Mouse (Mus musculus): ENCODE results near the gene Tmem143. TPM values are rescaled to one million over a fixed set of nuclear protein-coding genes. Genes with fewer than 3 reads are reported as not detected.
"Not testable (repeated sequence)": the region's sequence is repeated elsewhere in the genome, so short reads cannot be mapped to it uniquely, and the experiment has no call there.

Gene Tmem143
- total RNA-seq (2021): 10 to 100 TPM; 30.2 to 33.3 TPM
- long read RNA-seq, experiment 1, partial matches to known transcripts: 0 of 6 reads
- long read RNA-seq, experiment 1, other reads (novel, unspliced or antisense): 4 of 6 reads
- long read RNA-seq, experiment 2, transcript Tmem143-203 (7 exons, 2,466 nt): major isoform, 5 of 12 reads
- long read RNA-seq, experiment 2, partial matches to known transcripts: 0 of 12 reads
- long read RNA-seq, experiment 2, other reads (novel, unspliced or antisense): 2 of 12 reads

DNA sequence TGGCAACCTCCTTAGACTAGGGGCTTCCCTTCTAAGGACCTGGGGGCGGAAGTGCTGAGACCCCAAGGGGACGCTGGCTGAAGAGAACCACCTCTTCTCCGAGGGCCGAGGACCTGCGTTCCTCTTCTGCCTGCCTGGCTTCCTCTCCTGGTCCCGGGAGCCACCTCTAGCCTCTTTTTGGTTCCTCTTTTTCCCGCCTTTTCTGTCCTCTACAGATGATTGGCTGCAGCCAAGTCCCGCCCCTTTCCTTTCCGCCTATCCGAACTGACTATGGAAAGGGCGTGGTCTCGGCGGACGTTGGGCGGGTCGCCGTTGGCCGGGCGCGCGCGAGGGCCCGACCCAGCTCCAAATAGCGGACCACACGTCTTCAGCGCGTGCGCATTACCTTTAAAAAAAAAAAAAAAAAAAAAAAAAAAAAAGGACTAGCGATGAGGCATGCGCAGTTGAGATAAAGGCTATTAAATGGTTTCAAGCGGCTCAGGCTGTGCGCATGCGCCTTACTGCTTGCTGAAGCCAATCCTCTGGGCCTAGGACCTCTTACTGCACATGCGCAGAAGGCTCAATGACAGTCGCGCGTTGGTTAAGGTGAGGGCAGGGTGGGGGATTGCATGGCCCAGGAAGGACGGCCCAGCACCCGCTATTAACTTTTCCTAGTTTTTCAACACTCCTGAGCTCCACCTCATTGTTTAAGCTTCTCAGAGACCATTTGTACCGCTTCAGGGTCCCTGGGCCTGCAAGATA, at the start of gene Tmem143, which contains the start of gene Syngr4:
Gene Tmem143 (plus strand): TSS at position 425 of the 741 bp plus-strand sequence.
Gene Syngr4 (minus strand): TSS at position 198 of the 741 bp plus-strand sequence.
- peak; percentile 85 to 89 for DNase-seq (ENCODE audit: low spot score in 2 of 2)

DNA sequence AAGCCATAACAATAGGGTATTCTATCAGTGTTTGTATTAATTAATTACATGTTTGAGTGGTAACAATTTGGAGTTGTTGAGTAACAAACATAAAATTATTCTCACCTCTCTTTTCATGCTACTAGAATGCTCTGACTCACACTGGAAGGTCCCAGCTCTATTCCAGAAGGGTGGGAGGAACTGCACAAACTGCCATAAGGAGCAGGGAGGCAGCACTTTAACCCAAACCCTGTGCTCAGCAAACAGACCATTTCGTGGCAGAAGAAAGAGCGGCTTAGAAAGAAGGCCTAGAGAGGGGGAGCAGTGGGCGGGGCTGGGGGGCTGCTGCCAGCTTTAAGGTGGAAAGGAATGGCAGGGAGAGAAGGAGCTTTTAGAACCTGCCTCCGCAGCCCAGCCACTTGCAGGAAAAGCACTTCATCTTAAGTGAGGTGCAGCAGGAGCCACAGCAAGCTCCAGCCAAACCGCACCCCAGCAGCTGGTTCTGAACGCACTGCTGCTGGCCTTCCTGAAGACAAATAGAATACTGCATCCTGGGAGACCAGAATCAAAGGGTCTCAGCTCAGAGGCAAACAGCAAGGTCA, 48.2 kb upstream of the Tmem143 start:
- no peak for DNase-seq (ENCODE audit: low spot score in 2 of 2)

DNA sequence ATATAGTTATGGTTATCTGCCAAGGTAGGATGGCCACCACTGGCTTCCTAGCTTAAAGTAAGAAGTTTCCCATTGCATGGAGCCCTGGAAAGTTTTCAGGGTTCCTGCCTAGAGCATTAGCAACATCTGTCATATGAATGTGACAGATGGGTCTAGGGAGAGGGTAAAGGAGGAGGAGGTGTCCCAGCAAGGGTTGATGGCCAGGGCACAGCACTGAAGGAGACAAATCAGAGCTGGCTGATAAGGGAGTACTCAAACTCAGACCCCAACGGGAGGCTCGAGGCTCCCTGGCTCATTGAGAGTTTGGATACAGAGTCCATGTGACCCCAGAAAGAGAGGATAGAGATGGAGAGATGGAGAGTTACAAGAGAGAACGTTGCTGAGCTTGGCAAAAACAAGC, 46.1 kb upstream of the Tmem143 start:
- no peak for DNase-seq (ENCODE audit: low spot score in 2 of 2)

DNA sequence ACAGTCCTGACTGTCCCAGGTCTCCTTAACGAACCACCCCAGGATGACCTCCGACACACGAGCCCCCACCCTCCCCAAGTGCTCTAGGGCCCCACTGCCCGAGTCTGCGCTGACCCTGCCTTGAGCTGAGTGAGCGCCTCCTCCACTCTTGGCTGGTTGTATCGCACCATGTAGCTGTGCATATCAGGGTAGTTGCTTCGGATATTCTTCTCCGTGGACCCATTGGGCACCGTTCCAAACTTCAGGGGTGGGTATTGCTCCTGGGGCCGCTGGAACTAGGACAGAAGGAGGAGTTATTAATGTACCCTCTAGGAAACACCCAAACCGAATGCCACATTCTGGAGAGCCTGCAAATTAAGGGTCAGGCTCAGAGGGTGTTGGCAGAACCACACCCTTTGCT, 43.7 kb upstream of the Tmem143 start:
- no peak for DNase-seq (ENCODE audit: low spot score in 2 of 2)

DNA sequence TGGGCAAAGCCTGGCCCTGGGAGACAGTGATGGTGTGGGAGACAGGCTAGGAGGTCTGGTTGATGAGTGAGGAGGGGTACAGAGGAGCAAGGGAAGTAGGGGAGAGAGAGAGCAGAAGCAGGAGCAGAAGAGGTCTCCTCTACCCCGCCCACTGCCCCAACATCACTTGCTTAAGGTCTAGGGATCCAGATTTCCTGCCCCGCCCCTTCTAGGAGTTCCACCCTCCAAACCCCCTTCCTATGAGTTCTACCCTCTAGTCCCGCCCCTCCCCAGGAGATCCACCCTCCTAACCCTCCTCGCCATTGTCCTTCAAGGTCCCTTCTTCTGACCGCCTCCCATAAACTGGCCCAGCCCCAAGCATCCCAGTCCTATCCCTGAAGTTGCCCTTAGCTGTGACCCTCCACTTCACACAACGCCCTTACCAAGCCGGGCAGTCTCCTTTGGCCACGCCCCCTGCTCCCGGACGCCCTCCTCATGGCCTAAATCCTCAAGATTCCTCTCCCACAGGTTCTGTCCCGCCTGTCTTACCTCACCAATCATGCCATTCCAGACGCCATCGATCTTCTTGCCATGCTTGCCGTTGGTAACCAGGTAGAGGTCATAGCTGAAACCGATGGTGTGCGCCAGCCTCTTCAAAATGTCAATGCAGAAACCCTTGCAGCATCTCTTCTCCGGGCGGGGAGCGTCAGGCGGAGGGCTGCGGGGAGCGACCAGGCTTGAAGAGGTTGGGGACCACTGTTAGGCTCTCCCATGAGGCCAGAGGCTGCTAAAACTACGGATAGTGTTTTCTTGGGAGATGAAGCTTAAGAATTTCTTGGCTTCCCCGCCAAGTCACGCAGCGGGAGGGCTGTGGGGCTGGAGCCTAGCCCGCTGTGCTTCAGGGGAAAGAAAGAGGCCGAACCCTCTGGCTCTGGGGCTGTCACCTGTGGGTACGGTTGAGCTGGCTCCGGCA, 39.5 kb upstream of the Tmem143 start:
- no peak for DNase-seq (ENCODE audit: low spot score in 2 of 2)

DNA sequence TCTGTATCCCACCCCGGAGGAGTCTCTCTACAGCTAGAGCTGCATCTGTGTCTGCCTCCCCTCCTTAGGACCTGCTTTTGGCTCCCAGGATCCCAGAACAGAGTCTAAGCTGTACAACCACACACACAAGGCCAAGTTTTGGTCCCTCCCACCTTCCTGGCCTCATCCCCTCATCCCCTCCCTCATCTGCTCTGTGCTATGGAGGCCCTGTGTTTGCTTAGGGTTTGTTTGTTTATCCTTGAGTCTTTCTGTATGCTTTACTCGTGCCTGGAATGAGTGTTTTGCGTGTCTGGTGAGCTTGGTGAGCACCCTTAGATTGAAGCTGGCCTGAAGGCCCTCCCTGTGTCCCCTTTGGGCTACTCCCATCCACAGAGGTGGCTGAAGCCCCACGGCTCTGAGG, 37.7 kb upstream of the Tmem143 start:
- no peak for DNase-seq (ENCODE audit: low spot score in 2 of 2)

DNA sequence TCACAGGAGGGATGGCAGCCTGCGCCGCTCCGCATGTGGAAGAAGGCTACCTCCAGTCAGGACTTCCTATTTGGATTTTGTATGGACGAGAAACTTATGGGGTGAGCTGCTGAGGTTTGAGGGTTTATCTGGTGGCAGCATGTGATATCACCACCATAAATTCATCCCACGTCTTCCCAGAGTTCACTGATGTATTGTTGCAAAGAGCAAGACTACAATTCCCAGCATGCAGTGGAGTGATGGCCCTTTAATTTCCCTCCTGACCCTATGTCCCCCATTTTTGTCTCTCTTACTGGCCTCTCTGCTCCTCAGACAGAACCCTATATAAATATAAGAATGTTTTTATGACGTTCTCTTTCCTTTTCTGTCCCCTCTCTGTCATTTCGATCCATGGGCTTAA, 33.9 kb upstream of the Tmem143 start:
- no peak for DNase-seq (ENCODE audit: low spot score in 2 of 2)

DNA sequence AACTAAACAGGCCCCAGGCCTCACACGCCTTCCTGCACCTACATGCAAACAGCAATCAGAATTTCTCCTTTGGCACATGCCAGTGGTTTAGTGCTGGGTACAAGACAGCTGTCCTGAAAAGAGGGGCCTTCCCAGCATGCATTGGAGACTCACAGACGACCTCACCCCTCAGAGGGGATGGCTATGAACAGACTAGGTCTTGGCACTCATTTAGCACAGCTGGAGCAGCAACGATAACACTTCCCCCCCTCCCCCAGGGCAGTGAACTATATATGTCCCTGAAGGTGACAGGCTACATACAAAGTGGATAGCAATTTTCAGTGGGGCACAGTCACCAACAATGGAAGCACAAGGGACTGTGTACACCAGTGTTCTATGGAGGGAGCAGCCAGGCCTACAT, 32.3 kb upstream of the Tmem143 start:
- DNase-seq (ENCODE audit: low spot score in 2 of 2): no peak

DNA sequence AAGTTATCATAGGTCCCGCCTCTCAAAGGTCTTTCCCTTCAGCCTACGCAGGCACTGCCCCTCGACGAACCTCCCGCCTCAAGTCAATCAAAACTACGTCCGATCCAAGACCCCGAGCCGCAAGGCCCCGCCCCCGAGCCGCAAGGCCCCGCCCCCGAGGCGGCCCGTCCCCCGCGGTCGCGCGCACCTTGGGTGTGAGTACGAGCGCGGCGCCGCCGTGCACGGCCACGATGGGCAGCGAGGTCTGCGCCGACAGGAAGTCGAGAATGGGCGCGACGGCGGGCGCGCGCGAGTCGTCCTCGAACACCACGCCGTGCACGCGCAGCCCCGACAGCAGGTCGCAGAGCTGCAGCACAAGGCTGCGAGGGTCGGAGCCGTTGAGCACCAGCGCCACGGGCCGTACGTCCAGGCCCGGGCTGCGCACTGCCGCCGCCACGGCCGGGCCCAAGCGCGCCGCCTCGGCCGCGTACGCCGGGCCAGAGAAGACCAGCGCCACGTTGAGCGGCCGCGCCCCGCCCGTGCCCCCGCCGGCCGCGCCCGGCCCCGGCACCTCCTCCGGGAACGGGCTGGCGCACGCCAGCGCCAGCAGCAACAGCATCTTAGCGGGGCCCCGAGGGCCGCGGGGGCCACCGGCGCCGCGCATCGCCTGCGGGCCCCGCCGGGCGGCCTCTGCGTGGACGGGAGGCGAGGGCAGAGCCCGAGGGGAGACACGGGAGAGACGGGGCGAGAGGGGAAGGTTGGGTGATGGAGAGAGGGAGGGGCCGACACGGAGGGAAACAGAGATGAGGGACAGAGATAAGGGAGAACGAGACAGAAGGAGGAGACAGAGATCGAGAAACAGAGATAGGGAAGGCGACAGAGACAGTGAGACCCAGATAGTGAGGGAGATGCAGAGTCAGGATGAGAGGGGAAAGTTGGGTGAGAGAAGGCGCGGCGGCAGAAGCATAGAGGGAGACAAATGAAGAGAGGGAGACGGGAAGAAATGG, 30.5 kb upstream of the Tmem143 start:
- DNase-seq (ENCODE audit: low spot score in 2 of 2): peak; percentile 86 to 91

DNA sequence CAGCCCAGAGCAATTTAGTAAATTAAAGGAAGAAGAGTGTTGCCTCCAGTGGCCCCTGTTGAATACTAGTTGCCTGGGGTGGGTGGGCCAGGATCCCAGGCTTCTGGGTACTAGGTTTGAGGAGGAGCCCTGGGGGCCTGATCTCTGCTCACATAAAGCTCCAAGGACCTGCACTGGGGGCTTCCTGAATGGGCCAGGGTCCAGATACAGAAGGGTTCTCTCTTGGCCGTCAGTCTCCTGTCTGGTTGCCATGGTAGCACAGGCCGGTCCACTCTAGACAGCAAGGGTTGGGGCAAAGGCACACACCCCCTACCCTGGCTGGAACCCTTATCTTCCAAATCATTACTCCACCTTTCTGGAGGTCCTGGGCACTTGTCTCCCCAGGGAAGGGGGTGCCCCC, 28.9 kb upstream of the Tmem143 start:
- no peak for DNase-seq (ENCODE audit: low spot score in 2 of 2)

DNA sequence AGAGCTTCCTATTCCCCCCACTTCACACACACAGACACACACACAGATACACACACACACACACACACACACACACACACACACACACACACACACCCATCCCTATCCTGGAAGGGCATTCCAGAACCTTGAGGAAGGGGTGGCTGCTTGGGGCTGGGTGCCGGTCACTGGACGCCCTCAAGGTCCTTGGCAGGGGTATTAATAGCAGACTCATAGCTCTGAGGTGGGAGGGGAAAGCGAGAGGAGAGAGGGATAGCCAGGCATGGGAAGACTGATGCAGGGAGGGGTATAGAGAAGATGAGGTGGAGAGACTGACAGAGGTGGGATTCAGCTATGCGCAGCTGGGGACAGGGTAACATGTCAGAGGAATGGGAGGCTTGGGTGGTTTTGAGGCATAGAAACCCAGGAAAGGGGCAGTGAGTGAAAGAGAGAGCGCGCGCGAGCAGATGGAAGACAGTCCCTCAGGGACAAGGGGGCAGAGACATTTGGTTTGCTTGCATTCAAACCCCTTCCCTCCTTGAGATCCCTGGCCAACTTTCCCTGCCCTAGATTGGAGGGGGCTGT, 27.6 kb upstream of the Tmem143 start:
- DNase-seq (ENCODE audit: low spot score in 2 of 2): peak in 1 of 2 experiments; percentile 16

DNA sequence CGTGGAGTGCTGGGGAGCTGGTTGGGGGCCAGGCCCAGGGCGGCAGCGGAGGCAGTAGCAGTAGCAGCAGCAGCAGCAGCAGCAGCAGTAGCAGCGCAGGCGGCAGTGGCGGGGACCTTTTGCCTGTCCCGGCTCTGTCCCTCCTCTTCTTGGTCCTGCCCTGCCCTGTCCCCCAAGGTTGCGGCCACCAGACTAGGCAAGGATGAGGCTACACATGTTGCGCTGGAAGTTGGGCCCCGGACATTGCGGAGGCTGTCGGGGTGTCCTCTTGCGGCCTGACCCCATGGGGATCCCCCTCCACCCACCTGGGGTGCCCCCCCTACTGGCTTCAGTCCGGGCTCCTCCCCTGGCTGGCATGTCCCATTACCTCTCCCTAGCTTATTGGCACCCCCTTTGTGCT, 27.0 kb upstream of the Tmem143 start:
- no peak for DNase-seq (ENCODE audit: low spot score in 2 of 2)

DNA sequence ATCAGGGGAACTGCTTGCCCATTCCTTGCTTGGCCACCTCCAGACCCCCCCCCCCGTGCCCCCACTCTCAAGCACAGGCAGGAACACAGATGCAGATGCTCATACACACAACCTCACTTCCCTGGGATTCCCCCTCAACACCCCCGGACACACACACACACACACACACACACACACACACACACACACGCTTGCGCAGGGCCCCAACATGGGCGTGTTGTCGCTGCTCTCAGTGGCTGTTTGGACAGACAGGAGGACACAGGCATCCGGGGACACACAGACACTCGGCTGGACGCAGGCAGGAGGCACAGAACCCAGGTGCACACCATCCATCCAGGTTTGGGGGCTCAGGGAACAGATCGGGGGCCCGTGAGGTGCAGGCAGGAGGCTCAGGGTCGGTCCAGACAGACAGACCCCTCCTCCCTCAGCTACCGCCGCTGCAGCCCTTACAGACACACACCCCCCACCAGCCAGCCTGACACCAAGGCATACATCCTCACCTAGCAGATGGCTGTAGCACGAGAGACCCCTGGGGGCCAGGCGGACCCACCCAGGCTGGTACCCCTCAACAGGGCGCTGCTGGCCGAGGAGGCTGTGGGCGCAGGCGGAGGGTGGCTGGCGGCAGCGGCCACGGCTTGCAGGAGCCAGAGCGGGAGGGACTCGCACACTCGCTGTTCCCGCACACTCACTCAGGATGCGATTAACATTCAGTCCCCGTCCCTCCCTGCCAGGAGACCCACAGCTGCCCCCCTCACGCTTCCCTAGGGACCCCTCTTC, 26.3 kb upstream of the Tmem143 start:
- DNase-seq (ENCODE audit: low spot score in 2 of 2): no peak

DNA sequence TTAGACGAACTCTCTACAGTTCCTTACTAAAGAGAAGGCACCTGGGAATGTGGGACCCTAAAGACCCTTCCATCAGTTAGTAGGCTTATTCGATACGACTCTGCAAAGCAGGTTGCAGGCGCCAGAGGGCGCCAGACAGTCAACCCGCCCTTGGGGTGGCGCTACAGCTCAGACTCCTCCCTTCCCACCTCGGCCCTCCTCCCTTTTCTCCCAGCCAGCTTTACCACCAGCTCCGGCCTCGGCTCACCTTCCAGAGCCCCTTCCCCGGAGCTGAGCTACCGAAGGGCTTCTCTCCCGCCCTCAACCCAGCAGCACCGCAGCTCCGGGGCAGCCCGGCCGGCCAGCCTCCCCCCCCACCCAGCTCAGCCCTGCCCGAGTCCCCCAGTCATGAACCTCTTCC, 24.1 kb upstream of the Tmem143 start, which contains the start of gene Kdelr1:
Gene Kdelr1 (plus strand): TSS at position 149 of the 400 bp plus-strand sequence.
- DNase-seq (ENCODE audit: low spot score in 2 of 2): peak; percentile 79 to 82

DNA sequence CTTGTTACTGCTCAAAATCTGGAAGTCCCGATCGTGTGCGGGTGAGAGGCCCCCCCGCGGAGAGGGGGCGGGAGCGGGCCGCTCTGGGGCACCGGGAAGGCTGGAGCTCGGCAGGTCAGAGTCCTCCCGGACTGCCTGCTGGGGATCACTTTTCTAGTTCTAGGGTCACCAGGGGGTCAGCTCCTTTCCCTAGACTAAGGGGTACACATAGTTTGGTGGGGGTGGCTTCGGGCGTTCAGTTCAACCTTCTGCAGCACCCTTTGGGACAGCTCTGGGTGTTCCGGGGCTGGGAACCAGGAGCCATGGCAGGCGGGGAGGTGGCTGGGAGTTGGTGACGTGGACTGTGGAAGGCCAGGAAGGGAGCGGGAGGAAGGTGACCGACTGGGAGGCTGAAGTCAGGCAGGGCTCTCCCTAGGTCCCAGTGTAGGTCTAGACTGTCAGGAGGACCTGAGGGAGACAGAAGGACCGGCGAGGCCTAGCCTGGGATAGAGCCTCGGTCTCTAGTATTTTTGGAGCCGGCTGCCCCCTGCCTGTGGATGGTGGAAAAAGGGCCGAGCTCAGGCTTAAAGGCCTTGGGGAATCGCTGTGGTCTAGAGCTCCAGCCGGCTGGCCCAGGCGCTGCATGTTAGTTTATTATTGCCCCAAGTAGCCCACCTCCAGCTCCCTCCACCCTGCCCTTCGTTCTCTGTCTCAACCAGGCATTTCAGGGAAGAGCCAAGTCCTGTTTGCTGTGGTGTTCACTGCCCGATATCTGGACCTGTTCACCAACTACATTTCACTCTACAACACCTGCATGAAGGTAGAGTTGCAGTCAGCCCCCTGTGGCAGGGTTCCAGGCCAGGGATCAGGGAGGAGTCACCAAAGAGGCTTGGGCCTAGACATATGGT, 23.4 kb upstream of the Tmem143 start:
- peak; percentile 33 to 53 for DNase-seq (ENCODE audit: low spot score in 2 of 2)

DNA sequence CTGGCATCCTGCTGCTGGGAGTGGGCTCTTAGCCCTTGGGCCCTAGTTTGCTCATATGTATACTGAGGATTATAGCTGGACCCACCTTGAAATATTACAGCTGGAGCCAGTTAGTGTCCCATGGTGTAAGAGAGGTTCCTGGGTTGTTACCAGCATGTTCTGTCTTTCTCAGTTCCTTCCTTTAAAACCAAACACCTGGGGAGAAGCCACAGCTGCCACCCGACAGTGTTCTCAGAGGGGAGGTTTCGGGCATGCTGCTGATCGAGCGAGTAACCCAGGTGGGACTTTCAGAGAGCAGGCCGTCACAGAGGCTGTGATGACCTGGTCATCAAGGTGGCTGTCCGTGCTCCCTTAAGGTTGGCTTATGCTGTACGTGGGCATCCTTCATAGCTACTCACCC, 19.8 kb upstream of the Tmem143 start:
- no peak for DNase-seq (ENCODE audit: low spot score in 2 of 2)

DNA sequence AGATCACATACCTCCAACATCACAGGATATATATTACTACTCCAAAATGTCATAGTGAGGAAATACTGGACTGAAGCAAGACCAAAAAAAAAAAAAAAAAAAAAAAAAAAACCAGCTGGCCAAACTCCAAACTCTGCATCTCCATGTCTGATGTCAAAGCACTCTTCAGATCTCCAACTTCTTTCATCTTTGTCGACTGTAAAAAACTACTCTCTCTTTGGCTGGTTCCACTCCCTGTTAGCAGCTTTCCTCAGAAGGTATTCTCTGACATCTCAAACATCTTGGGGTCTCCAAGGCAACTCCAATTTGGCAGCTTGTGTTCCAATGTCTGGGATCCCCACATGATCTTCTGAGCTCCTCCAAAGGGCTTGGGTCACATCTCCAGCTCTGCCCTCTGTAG, 18.5 kb upstream of the Tmem143 start, which contains the start of gene Grin2d:
Gene Grin2d (minus strand): TSS at position 101 of the 400 bp plus-strand sequence.
- not testable (repeated sequence) for DNase-seq (ENCODE audit: low spot score in 2 of 2)

DNA sequence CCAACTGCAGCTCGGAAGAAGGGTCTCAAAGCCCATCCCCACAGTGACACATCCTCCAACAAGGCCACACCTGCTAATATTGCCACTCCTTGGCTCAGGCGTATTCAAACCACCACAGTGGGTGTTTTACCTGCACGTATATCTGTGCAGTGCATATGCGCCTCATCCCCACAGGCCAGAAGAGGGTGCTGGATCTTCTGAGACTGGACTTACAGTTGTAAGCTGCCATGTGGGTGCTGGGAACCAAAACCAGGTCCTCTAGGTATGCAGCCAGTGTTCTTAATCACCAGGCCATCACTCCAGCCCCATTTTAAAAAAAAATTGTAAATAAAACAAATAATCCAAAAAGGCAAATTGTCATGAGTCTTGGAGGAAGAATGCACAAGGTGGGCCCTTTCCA, 16.2 kb upstream of the Tmem143 start:
- no peak for DNase-seq (ENCODE audit: low spot score in 2 of 2)

Measured in adrenal gland, postnatal 4 days (tissue).